ENCODE assay signal across 16 mouse cellular contexts in genomic region chr11:9060029-9060428, GRCm38 (mm10). TPM values are rescaled to one million over a fixed set of nuclear protein-coding genes. Genes with fewer than 3 reads are reported as not detected.
"Had no signal": no experiment of that assay in that cellular context is flagged by ENCODE, and none has a peak within 500 bp of the region (broad histone marks: within the 10 kb centered on the region; RNA-seq: fewer than 3 reads in every experiment).

No protein-coding gene starts in this region.

- H3K4me2 ChIP-seq: limb, embryonic 15.5 days; liver, embryonic 13.5 days; midbrain, embryonic 11.5 days had no signal

- DNase-seq: kidney, adult 8-10 months; kidney, postnatal 36 days; layer of hippocampus, adult 9-11 months; layer of hippocampus, postnatal 36 days; liver, embryonic 13.5 days; lung, adult 18-20 months; lung, postnatal 36 days; thymus, adult 18-20 months; thymus, postnatal 36 days had no signal

- H3K4me1 ChIP-seq: limb, embryonic 15.5 days; liver, embryonic 13.5 days had no signal

- H3K4me3 ChIP-seq: limb, embryonic 15.5 days; liver, embryonic 13.5 days; megakaryocyte, embryonic 14.5 days had no signal

- H3K9ac ChIP-seq: limb, embryonic 15.5 days; liver, embryonic 13.5 days had no signal

- H3K27ac ChIP-seq: limb, embryonic 15.5 days; liver, embryonic 13.5 days had no signal

- ATAC-seq: intestine, embryonic 16.5 days; lung, postnatal 0 days; midbrain, embryonic 16.5 days had no signal

- H3K9me3 ChIP-seq: limb, embryonic 15.5 days; liver, embryonic 13.5 days; megakaryocyte, embryonic 14.5 days had no signal

- H3K27me3 ChIP-seq: limb, embryonic 15.5 days; liver, embryonic 13.5 days; megakaryocyte, embryonic 14.5 days had no signal

- H3K36me3 ChIP-seq: limb, embryonic 15.5 days; liver, embryonic 13.5 days had no signal

RNA-seq across cellular contexts. Expression of gene Sun3, which starts 11.2 kb away (rescaled TPM):
- polyA plus RNA-seq: limb, embryonic 11.5 days; limb, embryonic 15.5 days; liver, embryonic 13.5 days; midbrain, embryonic 11.5 days had no signal
